In genomic region chr6:135011048-135011733, GRCm38 (mm10) we compare ENCODE assay signal across 7 mouse cellular contexts. TPM values are rescaled to one million over a fixed set of nuclear protein-coding genes. Genes with fewer than 3 reads are reported as not detected.
A peak's percentile ranks its signal among the peaks of the same experiment; 100 is the strongest.
DNase-seq lines count a peak whose midpoint lies in the region; ATAC-seq lines count a peak whose summit lies in the region.

Gene Ddx47 (plus strand): TSS chr6:135011612.

- H3K4me2 ChIP-seq in intestine, embryonic 15.5 days (replicated peaks): peak within 1 kb of the TSS; percentile 73

- peaks cover 19% of the 10 kb centered on the region for H3K36me3 ChIP-seq in intestine, embryonic 15.5 days
- peaks cover 31% of the 10 kb centered on the region for H3K36me3 ChIP-seq in midbrain, embryonic 10.5 days

- H3K4me1 ChIP-seq in intestine, embryonic 15.5 days (replicated peaks): no peaks in the 10 kb centered on the region; the same call in 1 of the 2 replicates
- H3K4me1 ChIP-seq in midbrain, embryonic 10.5 days: peaks cover 7% of the 10 kb centered on the region

- peak; percentile 96 for ATAC-seq in intestine, embryonic 15.5 days

- intact Hi-C loops in gastrocnemius, postnatal 36 days (cut with DNase I): no loop called here
- intact Hi-C loops in left cerebral cortex, postnatal 25 days (cut with DNase I): loop anchor here (2.0 kb wide), 1 partner anchor 16 kb away; no protein-coding TSS in a partner anchor

- no peaks in the 10 kb centered on the region for H3K27me3 ChIP-seq in intestine, embryonic 15.5 days (replicated peaks)
- no peaks in the 10 kb centered on the region for H3K27me3 ChIP-seq in midbrain, embryonic 10.5 days (ENCODE audit: low read depth, poor library complexity, severe bottlenecking)

- whole genome bisulfite sequencing in intestine, embryonic 15.5 days: 4% methylated on average over 19 of the region's 19 CpGs
- WGBS in midbrain, embryonic 10.5 days: 7% methylated on average over 19 of the region's 19 CpGs

- H3K4me3 ChIP-seq in intestine, embryonic 15.5 days (replicated peaks): peak within 1 kb of the TSS; percentile 75
- H3K4me3 ChIP-seq in midbrain, embryonic 10.5 days: peak within 1 kb of the TSS; percentile 89

- H3K9me3 ChIP-seq in intestine, embryonic 15.5 days: no peaks in the 10 kb centered on the region
- no peaks in the 10 kb centered on the region for H3K9me3 ChIP-seq in midbrain, embryonic 10.5 days (replicated peaks)

- DNase-seq in adrenal gland, adult 2 months: peak; percentile 95
- DNase-seq in embryo, embryonic 11.5 days (ENCODE audit: low read depth, low spot score): peak; percentile 88
- peak; percentile 90 to 92 for DNase-seq in gastrocnemius, postnatal 36 days
- DNase-seq in left cerebral cortex, postnatal 25 days (ENCODE audit: low spot score in 2 of 2): peak; percentile 93 to 97
- peak; percentile 94 for DNase-seq in midbrain, embryonic 10.5 days (ENCODE audit: low spot score)
- peak; percentile 94 for DNase-seq in right cerebral cortex, postnatal 4 days

- H3K27ac ChIP-seq in intestine, embryonic 15.5 days: no peak within 1 kb of the TSS
- H3K27ac ChIP-seq in midbrain, embryonic 10.5 days (replicated peaks): peak within 1 kb of the TSS; percentile 85

- H3K9ac ChIP-seq in intestine, embryonic 15.5 days: peak within 1 kb of the TSS; percentile 70

RNA-seq across cellular contexts. Expression of gene Ddx47, which starts in this region (rescaled TPM):
- 10 to 100 TPM; 57.9 to 61.4 TPM for total RNA-seq in adrenal gland, adult 2 months (2021)
- 21.7 and 23.0 TPM in 2 replicates for polyA plus RNA-seq in adrenal gland, adult 2 months (2012; rRNA removed)
- total RNA-seq in gastrocnemius, postnatal 36 days (2021): 10 to 100 TPM; 23.7 to 28.2 TPM
- polyA plus RNA-seq in intestine, embryonic 15.5 days (2015; fragmentation: Nextera tagmentation; extraction: Ambion mirVana): 97.4 and 99.7 TPM in 2 replicates
- total RNA-seq in left cerebral cortex, postnatal 25 days (2021): 10 to 100 TPM; 57.1 to 58.3 TPM
- 105 and 108 TPM in 2 replicates for polyA plus RNA-seq in midbrain, embryonic 10.5 days (2016; fragmentation: Nextera tagmentation; extraction: Ambion mirVana)
